Mouse (Mus musculus) megakaryocyte-erythroid progenitor cell, adult 5-6 weeks (primary cell): Measurements from ENCODE around the gene Gmpr2. TPM values are rescaled to one million over a fixed set of nuclear protein-coding genes. Genes with fewer than 3 reads are reported as not detected.

ENCODE experiments used
- ATAC-seq: replicated peaks from 2 replicates; pipeline ENCODE4 v1.8.0; 2016; ENCODE audit warnings: mild to moderate bottlenecking, inconsistent platforms; ENCODE audit not compliant: severe bottlenecking, poor library complexity, low FRiP score, low TSS enrichment
- total RNA-seq, 2 experiments: library from RNA; stranded (forward) in 1 of 2; stranded (reverse) in 1 of 2; fragments of 200-1000, 215-1000 nt in 1 of 2; fragments of >200 nt in 1 of 2; fragmentation: Nextera tagmentation in 1 of 2; gene quantifications; 2 replicates each; pipeline ENCODE4 v1.2.3; 2014 to 2017

Gmpr2 gene
- total RNA-seq, 2 experiments from 2014 or later = 20.2 to 22.6 TPM

GRCm38 (mm10) chr14:55672741-55673060 lies 960 bp downstream of the Gmpr2 start:
- no peak for ATAC-seq

GRCm38 (mm10) chr14:55677615-55678014 lies 5.9 kb downstream of the Gmpr2 start:
- ATAC-seq = no peak

- ATAC-seq = peak; percentile 93
Measured at GRCm38 (mm10) chr14:55681160-55682117, 9.7 kb downstream of the Gmpr2 start, which contains the start of gene Tinf2. Tinf2 (minus strand) TSS chr14:55681820.

GRCm38 (mm10) chr14:55682118-55682493 lies 10.4 kb downstream of the Gmpr2 start:
- ATAC-seq = 0 out of 2 replicates have a peak, but pooled peaks have one; percentile 1

- no peak for ATAC-seq
Measured at GRCm38 (mm10) chr14:55689433-55689832, 17.7 kb downstream of the Gmpr2 start.

- ATAC-seq = no peak
Measured at GRCm38 (mm10) chr14:55697226-55697625, 25.5 kb downstream of the Gmpr2 start.

DNA sequence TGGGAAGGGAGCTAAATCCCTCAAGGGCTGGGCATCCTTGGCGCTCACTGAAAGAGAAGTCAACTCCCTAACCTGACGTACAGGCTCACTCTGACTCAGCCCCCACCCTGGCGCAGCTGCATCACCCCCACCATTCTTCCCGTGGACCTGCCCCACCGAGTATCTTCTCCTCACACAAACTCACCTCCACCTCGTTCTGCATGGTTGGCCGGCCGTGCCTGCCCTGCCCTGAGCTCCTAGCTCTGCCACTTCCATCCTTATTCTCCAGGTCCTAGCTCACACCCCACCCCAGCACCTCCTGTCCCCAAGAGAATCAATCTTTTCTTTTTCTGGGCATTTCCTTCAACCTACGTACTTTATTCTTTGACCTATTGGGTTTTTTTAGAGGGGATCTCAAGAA lies 29.4 kb downstream of the Gmpr2 start:
- no peak for ATAC-seq

DNA sequence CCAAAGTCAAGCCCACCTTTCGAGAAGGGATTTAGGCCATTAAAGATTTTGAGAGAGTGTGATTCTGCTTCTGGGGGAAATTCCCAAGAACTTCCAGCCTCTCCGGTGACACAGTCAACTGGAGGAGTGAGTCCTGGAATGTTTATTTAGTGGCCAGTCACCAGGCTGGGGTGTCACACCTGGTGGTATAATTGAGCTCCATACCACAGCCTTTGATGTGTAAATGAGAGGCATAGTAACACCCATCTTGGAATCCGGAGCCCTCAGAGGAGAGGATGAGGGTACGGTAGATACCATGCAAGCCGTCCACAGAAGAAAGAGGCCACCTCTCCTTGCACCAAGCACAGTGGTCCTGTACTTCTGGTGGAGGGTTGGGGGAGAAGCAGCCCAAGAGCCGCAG lies 31.0 kb downstream of the Gmpr2 start:
- ATAC-seq = no peak

DNA sequence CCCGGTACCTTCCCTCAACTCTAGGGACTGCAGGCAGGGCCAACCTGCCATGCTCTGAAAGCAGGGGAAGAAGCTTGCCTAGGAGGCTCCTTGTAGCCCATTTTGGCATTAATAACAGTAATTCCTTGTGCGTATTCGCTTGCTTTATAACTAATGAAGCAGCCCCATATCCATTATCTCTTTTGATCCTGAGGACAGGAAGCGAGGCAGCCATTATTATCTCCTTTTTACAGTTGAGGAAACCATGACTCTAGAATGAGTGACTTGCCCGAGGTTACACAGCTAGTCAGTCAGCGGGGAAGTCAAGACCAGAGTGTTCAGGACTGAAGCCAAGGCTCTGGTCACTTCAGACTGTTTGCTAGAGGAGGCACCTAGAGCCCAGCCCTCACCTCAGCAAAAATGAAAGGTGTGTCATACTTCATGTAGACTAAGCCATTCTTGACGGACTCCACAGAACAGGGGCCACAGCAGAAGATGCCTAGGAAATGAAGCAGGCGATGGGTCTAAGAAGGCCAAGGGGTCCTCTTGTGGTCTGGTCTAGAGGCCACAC lies 34.4 kb downstream of the Gmpr2 start:
- ATAC-seq = 0 out of 2 replicates have a peak, but pooled peaks have one; percentile 28

GRCm38 (mm10) chr14:55707397-55707796 lies 35.7 kb downstream of the Gmpr2 start:
- peak; percentile 73 for ATAC-seq

DNA sequence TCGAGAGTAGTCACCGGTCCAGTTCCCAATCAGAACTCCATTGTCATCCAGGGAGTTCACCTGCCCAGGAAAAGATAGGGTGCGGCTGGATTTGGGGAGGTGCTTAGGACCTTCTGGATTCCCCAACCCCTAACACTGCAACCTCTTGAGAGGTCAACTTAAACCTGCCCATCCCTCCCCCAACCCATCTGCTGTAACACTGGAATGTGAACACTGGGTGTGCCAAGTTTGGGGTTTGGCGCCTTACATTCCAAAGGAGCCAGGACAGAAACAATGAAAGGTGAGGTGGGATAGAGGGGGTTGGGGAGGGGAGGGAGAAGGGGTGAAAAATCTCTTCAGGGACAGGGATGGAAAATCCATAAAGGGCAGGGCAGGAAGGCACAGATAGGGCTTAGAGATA lies 37.8 kb downstream of the Gmpr2 start:
- no peak for ATAC-seq

GRCm38 (mm10) chr14:55711786-55712185 lies 40.0 kb downstream of the Gmpr2 start:
- ATAC-seq = no peak

- no peak; the same call in 1 of the 2 replicates for ATAC-seq
Measured at GRCm38 (mm10) chr14:55713007-55713728, 41.4 kb downstream of the Gmpr2 start.

DNA sequence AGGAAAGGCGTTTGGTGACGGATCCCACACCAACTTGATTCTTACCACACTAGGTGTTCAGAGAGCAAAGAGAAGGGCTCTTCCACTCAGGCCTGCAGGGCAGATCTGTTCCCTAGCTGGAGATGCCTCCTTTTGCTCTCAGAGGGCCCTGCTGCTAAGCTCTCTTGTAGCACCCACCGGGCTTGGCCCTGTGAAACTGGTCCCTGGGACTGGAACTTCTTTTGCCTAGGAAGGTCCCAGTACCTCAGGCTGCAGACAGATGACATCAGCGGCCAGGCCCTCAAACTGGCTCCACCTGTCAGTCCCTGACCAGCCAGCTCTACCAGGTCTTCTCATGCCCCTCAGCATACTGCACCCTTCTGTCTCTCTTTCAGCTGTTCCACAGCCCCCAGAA lies 42.0 kb downstream of the Gmpr2 start, which contains the start of gene Tgm1:
Gene Tgm1, minus strand, starts transcription at position 198 of the 394 bp plus-strand sequence.
- ATAC-seq = no peak

GRCm38 (mm10) chr14:55714893-55715292 lies 43.2 kb downstream of the Gmpr2 start:
- peak; percentile 46 for ATAC-seq

GRCm38 (mm10) chr14:55716271-55716670 lies 44.5 kb downstream of the Gmpr2 start:
- no peak for ATAC-seq

DNA sequence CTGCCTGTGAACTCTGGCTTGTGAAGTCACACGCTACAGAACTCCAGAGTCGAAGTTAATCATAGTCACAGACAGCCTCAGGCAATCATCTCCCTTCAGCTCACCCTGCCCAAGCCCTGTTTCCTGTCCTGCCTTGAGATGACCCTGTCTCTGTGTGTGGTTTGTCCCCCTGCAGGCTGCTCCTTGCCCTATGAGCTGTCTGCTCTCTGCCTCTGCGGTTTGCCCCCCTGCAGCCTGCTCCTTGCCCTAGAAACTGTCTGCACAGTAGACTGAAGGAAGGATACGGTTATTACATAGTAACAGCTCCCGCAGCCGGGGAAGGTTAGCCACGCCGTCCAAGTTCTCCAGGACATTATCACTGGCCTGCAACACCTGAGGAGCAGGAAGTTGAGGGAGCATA lies 45.1 kb downstream of the Gmpr2 start:
- no peak for ATAC-seq

GRCm38 (mm10) chr14:55719737-55720136 lies 48.0 kb downstream of the Gmpr2 start:
- no peak for ATAC-seq

- ATAC-seq = no peak
Measured at GRCm38 (mm10) chr14:55720666-55721065, 48.9 kb downstream of the Gmpr2 start.

DNA sequence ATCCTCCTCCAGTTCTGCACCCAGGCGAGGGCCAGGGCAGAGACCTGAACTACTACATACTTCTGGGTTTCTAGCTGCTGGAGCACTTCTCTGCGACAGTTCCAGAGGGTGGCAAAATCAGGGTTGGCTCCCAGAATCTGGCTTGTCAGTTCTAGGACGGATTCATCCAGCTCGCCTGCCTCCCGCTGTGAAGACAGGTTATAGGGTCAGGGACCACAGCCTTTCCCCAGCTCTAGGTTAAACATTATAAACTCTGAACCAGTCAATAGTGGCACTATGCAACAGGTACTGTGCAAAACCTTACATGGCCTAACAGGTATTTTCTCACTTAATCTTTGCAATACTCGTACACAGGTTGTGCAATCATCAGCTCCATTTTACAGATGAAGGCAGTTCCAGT lies 49.3 kb downstream of the Gmpr2 start:
- no peak for ATAC-seq
